Mouse (Mus musculus) hematopoietic stem cell, adult 5-6 weeks (primary cell): ENCODE data around the gene Trmt10b. TPM values are rescaled to one million over a fixed set of nuclear protein-coding genes. Genes with fewer than 3 reads are reported as not detected.

Experiments
- ATAC-seq, 2 experiments: fragments of 125-278 bp in 1 of 2; replicated peaks in 1 of 2; 2 replicates each; pipeline ENCODE4 v1.8.0; 2016 to 2017; ENCODE audit warnings: inconsistent platforms in 2 of 2, mild to moderate bottlenecking in 2 of 2, moderate number of reproducible peaks in 2 of 2, low read depth in 1 of 2, moderate TSS enrichment in 1 of 2; ENCODE audit not compliant: low FRiP score in 2 of 2, poor library complexity in 2 of 2, severe bottlenecking in 2 of 2, insufficient read depth in 1 of 2, low TSS enrichment in 1 of 2
- total RNA-seq: library from RNA; stranded (forward); fragments of 172-1452, 232-1000 nt; gene quantifications from 2 replicates; pipeline ENCODE4 v1.2.3, GENCODE M21; 2017

The Trmt10b gene
- 24.9 and 30.0 TPM in 2 replicates for total RNA-seq

- peak; percentile 89 to 97 for ATAC-seq
Measured at GRCm38 (mm10) chr4:45296662-45297564, at the start of gene Trmt10b. Gene Trmt10b (plus strand): TSS chr4:45297127.

- no peak for ATAC-seq
Measured at GRCm38 (mm10) chr4:45251265-45251664, 45.7 kb upstream of the Trmt10b start.

- no peak for ATAC-seq
Measured at GRCm38 (mm10) chr4:45252861-45253262, 44.1 kb upstream of the Trmt10b start.

GRCm38 (mm10) chr4:45253839-45254601 is 42.9 kb upstream of the Trmt10b start:
- no peak for ATAC-seq

DNA sequence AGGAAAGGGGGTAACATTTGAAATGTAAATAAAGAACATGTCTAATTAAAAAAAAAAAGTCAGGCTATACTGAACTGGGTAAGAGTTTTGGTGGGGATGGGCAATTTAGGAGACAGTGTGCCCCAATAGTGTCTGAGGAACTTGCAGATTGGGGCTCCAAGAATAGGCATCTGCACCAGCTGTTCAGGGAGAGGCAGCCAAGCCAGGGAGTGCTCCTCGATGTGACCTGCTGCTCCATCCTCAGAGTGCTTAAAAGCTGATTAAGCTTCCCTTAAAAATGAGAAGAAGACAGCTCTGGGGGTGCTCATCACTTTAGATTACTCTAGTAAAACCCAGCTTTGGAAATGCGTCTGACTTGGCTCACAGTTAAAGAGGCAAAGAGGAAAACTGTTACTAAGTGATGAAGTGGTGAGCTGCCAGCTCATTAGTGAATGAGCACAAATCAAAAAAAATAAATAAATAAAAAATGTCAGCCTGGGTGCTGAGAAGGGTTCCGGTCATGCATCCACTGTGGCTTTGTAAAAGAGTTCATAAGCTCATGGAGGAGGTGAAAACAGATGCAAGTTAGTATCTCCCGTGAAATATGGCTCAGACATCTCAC is 37.6 kb upstream of the Trmt10b start:
- ATAC-seq, result no peak

GRCm38 (mm10) chr4:45261551-45261950 is 35.4 kb upstream of the Trmt10b start:
- ATAC-seq, result no peak

DNA sequence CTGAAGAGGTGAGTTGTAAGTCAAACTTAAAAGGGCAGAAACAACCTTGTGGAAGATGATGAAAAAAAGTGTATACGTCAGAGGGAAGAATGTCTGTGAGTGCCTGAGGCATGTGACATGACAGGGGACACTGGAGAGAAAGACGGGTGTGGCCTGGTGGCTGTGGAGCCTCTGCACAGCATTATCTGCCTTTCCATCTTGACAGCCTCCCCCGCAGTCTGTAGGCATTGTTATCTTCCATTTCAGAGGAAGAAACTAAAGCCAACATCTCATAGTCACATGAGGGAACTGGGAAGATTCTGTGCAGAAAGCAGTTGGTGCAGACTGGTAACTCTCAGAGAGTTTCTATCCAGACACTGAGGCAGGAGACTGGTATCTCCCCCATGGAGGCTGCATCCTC is 29.0 kb upstream of the Trmt10b start:
- no peak; a peak in 1 of 4 replicates for ATAC-seq

DNA sequence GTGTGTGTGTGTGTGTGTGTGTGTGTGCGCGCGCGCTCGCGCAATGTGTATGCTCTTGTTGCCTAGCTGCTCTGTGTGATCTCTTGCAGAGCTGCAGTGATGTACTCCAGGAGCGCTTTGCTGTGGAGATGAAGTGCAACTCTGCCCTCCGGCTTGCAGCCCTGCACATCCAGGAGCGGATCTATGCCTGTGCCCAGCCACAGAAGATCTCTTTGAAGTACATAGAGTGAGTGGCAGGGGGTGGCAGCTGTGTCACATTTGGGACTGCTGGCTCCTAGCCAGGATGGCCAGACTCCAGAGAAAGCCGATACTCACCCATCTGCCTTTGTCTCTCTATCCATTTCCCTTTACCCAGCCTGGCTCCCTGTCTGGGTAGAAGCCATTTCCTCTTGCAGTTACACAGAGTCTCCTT is 25.9 kb upstream of the Trmt10b start:
- ATAC-seq, result no peak

GRCm38 (mm10) chr4:45275770-45276169 is 21.2 kb upstream of the Trmt10b start:
- no peak for ATAC-seq

DNA sequence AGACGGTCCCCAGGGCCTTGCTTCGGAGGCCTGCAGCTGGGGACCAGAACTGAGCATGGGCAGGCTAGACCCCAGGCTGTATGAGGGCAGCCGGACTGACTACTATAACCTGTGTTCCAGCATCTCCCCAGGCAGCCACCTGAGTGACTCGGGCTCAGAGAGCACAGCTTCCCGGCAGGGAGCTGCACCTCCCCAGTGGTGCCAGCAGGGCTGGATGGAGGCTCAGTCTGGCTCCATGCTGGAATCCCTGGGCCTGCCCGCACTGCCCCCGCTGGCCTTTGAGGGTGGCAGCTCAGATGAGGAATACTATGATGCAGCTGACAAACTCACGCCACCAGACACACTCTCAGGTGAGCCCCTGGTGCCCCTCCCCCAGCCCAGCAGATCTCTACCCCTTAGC is 17.6 kb upstream of the Trmt10b start:
- ATAC-seq, result no peak

- peak; percentile 85 for ATAC-seq
Measured at GRCm38 (mm10) chr4:45279981-45280548, 16.9 kb upstream of the Trmt10b start.

DNA sequence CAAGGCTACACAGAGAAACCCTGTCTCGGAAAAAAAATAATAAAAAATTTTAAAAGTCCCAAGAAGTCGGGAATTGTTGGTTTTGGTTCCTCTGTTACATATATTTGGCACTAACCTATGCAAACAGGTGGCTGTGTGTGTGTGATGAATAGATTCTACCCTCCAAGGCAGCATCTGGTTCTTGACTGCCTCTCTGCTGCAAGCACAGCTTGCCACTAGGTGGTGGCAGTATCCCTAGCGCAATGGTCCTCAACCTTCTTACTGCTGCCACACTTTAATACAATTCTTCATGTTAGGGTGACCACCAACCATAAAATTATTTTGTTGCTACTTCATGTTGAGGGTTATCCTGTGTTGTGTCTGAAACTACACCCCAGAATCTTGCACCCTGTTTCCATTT is 10.6 kb upstream of the Trmt10b start:
- ATAC-seq, result peak in 1 of 2 experiments; percentile 66; a peak in 3 of 4 replicates

- ATAC-seq, result no peak
Measured at GRCm38 (mm10) chr4:45287906-45288305, 9.0 kb upstream of the Trmt10b start.

GRCm38 (mm10) chr4:45305536-45305935 is 8.6 kb downstream of the Trmt10b start:
- ATAC-seq, result no peak

GRCm38 (mm10) chr4:45308046-45308445 is 11.1 kb downstream of the Trmt10b start:
- no peak for ATAC-seq

DNA sequence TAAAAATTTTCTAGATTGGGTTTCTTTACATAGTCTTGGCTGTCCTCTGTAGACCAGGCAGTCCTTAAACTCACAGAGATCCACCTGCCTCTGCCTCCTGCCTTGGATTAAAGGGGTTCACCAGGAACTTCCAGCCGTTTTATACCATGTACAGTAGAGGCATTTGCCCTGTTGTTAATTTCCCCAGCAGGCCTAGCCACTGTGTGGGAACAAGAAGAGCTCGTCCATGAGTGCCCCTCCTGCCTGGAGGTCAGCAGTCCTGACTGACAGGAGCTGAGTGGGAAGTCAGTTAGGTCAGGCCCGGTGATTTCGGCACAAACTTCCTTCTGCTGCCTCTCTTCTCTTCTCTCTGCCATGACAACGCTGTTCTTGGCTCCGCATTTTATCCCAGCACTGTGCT is 11.7 kb downstream of the Trmt10b start:
- ATAC-seq, result no peak

DNA sequence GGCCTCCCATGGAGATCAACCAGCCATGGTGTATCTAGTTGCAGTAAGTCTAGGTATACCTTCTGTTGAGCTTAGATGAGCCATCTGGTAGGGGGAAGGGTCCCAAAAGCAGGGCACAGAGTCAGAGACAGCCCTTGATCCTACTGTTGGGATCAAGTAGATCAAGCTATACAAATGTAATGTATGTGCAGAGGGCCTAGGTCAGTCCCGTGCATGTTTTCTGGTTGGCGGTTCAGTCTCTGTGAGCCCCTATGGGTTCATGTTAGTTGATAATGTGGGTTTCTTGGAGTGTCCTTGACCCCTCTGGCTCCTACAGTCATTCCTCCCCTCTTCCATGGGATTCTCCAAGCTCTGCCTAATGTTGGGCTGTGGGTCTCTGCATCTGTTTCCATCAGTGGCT is 14.1 kb downstream of the Trmt10b start:
- no peak for ATAC-seq
